In the genomic region with DNA sequence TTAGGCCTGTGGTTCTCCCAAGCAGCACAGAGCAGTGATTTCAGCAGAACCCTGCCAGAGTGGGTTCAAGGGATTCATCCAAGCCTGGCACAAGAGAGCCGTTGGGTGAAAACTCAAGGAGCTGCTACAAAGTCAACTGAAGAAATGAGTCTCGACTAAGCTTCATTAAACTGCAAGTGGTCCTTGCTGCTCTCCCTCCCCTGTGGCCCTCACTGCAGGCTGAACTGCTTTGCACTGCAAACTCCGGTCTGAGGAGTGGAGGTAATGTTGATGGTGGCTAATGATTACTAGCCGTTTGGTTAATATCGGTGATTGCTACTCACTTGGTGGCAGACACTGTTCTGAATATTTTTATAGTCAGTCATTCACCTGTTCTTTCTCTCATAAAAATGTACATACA, we compare ENCODE assay signal across 28 mouse cellular contexts. TPM values are rescaled to one million over a fixed set of nuclear protein-coding genes. Genes with fewer than 3 reads are reported as not detected.
"Had no signal": no experiment of that assay in that cellular context is flagged by ENCODE, and none has a peak within 500 bp of the region (broad histone marks: within the 10 kb centered on the region; RNA-seq: fewer than 3 reads in every experiment).

No protein-coding gene starts in this region.

- H3K4me3 ChIP-seq: gastrocnemius, adult 2 months; heart, adult 2 months; heart, embryonic 13.5 days; heart, embryonic 15.5 days; hindbrain, embryonic 10.5 days; hindbrain, embryonic 12.5 days; intestine, embryonic 15.5 days; layer of hippocampus, adult 2 months; left cerebral cortex, adult 2 months; limb, embryonic 10.5 days; limb, embryonic 12.5 days; liver, embryonic 13.5 days; liver, embryonic 15.5 days had no signal

- H3K4me1 ChIP-seq: heart, embryonic 13.5 days; heart, embryonic 15.5 days; hindbrain, embryonic 10.5 days; hindbrain, embryonic 12.5 days; intestine, embryonic 15.5 days; limb, embryonic 10.5 days; limb, embryonic 12.5 days; liver, embryonic 13.5 days; liver, embryonic 15.5 days had no signal

- H3K4me2 ChIP-seq: heart, embryonic 11.5 days; heart, embryonic 13.5 days; heart, embryonic 15.5 days; hindbrain, embryonic 12.5 days; hindbrain, embryonic 14.5 days; intestine, embryonic 15.5 days; limb, embryonic 12.5 days; liver, embryonic 11.5 days; liver, embryonic 13.5 days; liver, embryonic 15.5 days had no signal

- H3K9me3 ChIP-seq: heart, embryonic 13.5 days; heart, embryonic 15.5 days; hindbrain, embryonic 10.5 days; hindbrain, embryonic 12.5 days; intestine, embryonic 15.5 days; limb, embryonic 10.5 days; limb, embryonic 12.5 days; liver, embryonic 13.5 days; liver, embryonic 15.5 days had no signal

- ATAC-seq: forebrain, embryonic 16.5 days; hindbrain, embryonic 16.5 days; inflammation-experienced regulatory T-cells, adult 6 months; intestine, embryonic 15.5 days; intestine, postnatal 0 days had no signal

- H3K36me3 ChIP-seq: heart, embryonic 13.5 days; heart, embryonic 15.5 days; hindbrain, embryonic 10.5 days; hindbrain, embryonic 12.5 days; intestine, embryonic 15.5 days; limb, embryonic 10.5 days; limb, embryonic 12.5 days; liver, embryonic 13.5 days; liver, embryonic 15.5 days had no signal

- H3K27ac ChIP-seq: gastrocnemius, adult 2 months; heart, adult 2 months; heart, embryonic 13.5 days; heart, embryonic 15.5 days; hindbrain, embryonic 10.5 days; hindbrain, embryonic 12.5 days; hindbrain, embryonic 14.5 days; intestine, embryonic 15.5 days; kidney, postnatal 0 days; layer of hippocampus, adult 2 months; left cerebral cortex, adult 2 months; limb, embryonic 10.5 days; limb, embryonic 12.5 days; liver, embryonic 13.5 days; liver, embryonic 15.5 days had no signal

- DNase-seq: gastrocnemius, adult 2 months; gastrocnemius, postnatal 10 days; gastrocnemius, postnatal 25 days; heart, adult 2 months; heart, postnatal 14 days; heart, postnatal 4 days; kidney, postnatal 25 days; liver; liver, embryonic 13.5 days had no signal

- H3K27me3 ChIP-seq: heart, embryonic 15.5 days; hindbrain, embryonic 12.5 days; intestine, embryonic 15.5 days; limb, embryonic 12.5 days; liver, embryonic 13.5 days; liver, embryonic 15.5 days had no signal

- H3K9ac ChIP-seq: heart, embryonic 13.5 days; heart, embryonic 15.5 days; hindbrain, embryonic 12.5 days; hindbrain, embryonic 14.5 days; intestine, embryonic 15.5 days; limb, embryonic 12.5 days; liver, embryonic 13.5 days; liver, embryonic 15.5 days had no signal

RNA-seq across cellular contexts. Expression of a gene that starts 34.1 kb away (rescaled TPM):
- total RNA-seq: granulocyte monocyte progenitor cell, adult 5-6 weeks had no signal
- polyA plus RNA-seq: inflammation-experienced regulatory T-cells, adult 6 months had no signal
